Mouse (Mus musculus) midbrain, embryonic 12.5 days (tissue): ENCODE measurements around the gene Rbm3. TPM values are rescaled to one million over a fixed set of nuclear protein-coding genes. Genes with fewer than 3 reads are reported as not detected.
"Not testable (repeated sequence)": the region's sequence is repeated elsewhere in the genome, so short reads cannot be mapped to it uniquely, and the experiment has no call there.

Source experiments
- ATAC-seq: fragments of 200-750 bp; cut with Nextera tagmentation; 2 replicates; pipeline ENCODE4 v1.8.0; 2017; ENCODE audit warnings: low read depth, moderate TSS enrichment, moderate library complexity; ENCODE audit not compliant: low FRiP score
- H3K27ac ChIP-seq: fragments of 300-500 bp; sonication (generic); replicated peaks from 2 replicates; pipeline ENCODE4 v1.5.1; 2016; ENCODE audit warnings: mild to moderate bottlenecking
- H3K27me3 ChIP-seq: fragments of 300-500 bp; sonication (generic); 2 replicates; pipeline ENCODE4 v1.6.1; 2016; ENCODE audit warnings: mild to moderate bottlenecking
- H3K36me3 ChIP-seq: fragments of 300-500 bp; sonication (generic); 2 replicates; pipeline ENCODE4 v1.6.1; 2016
- H3K4me1 ChIP-seq: fragments of 300-500 bp; sonication (generic); 2 replicates; pipeline ENCODE4 v1.6.1; 2016
- H3K4me2 ChIP-seq: fragments of 300-500 bp; sonication (generic); replicated peaks from 2 replicates; pipeline ENCODE4 v1.6.1; 2016; ENCODE audit warnings: mild to moderate bottlenecking, moderate library complexity
- H3K4me3 ChIP-seq: fragments of 300-500 bp; sonication (generic); 2 replicates; pipeline ENCODE4 v1.5.1; 2016; ENCODE audit warnings: mild to moderate bottlenecking
- H3K9ac ChIP-seq: fragments of 300-500 bp; sonication (generic); replicated peaks from 2 replicates; pipeline ENCODE4 v1.6.1; 2016; ENCODE audit warnings: mild to moderate bottlenecking, moderate library complexity
- H3K9me3 ChIP-seq: fragments of 300-500 bp; sonication (generic); 2 replicates; pipeline ENCODE4 v1.6.1; 2016; ENCODE audit warnings: mild to moderate bottlenecking
- WGBS: fragments of 180-500 bp; shearing (Covaris S2); methylation state at CpG from one replicate; pipeline ENCODE4 v1.1.7; 2016; 5-methylcytosine and 5-hydroxymethylcytosine counted together
- polyA plus RNA-seq: library from polyadenylated mRNA; unstranded; fragments of >200 nt; fragmentation: Nextera tagmentation; extraction: Ambion mirVana; gene quantifications from 2 replicates; pipeline ENCODE4 v1.2.1, GENCODE M21; 2016

Gene Rbm3
- polyA plus RNA-seq, 1 experiment from 2014 or later, result 431 TPM

- H3K4me1 ChIP-seq, result no peaks in the 10 kb centered on the region
- H3K36me3 ChIP-seq, result 0 out of 2 replicates have a peak, but pooled peaks cover 6% of the 10 kb centered on the region
- H3K4me3 ChIP-seq, result no peak overlapping the region
- H3K9ac ChIP-seq, result no peak overlapping the region
- no peaks in the 10 kb centered on the region for H3K9me3 ChIP-seq
- no peak overlapping the region for H3K27ac ChIP-seq
- ATAC-seq, result no peak
- no peaks in the 10 kb centered on the region for H3K27me3 ChIP-seq
- no peak overlapping the region for H3K4me2 ChIP-seq
These were observed 28.4 kb downstream of the Rbm3 start for GRCm38 (mm10) chrX:8117264-8117663.

- Histone ChIP-seq H3K36me3 (0 out of 2 replicates have a peak, but pooled peaks cover 6% of the 10 kb centered on the region), H3K4me1 (no peaks in the 10 kb centered on the region), H3K9ac (no peak overlapping the region), H3K27me3 (no peaks in the 10 kb centered on the region), H3K4me3 (no peak overlapping the region), H3K4me2 (no peak overlapping the region), H3K27ac (no peak overlapping the region), H3K9me3 (no peaks in the 10 kb centered on the region)
- ATAC-seq, result no peak
- 78% methylated on average over 4 of the region's 4 CpGs for WGBS
These were observed 30.4 kb downstream of the Rbm3 start for GRCm38 (mm10) chrX:8115275-8115674.

- Histone ChIP-seq H3K4me2 (no peak overlapping the region), H3K27ac (no peak overlapping the region), H3K36me3 (no peaks in the 10 kb centered on the region), H3K27me3 (no peaks in the 10 kb centered on the region), H3K9me3 (no peaks in the 10 kb centered on the region), H3K4me3 (no peak overlapping the region), H3K4me1 (peaks cover 6% of the 10 kb centered on the region; the same call in 1 of the 2 replicates), H3K9ac (no peak overlapping the region)
- ATAC-seq, result no peak
- 94% methylated on average over 3 of the region's 3 CpGs for WGBS
These were observed 40.7 kb downstream of the Rbm3 start for GRCm38 (mm10) chrX:8105019-8105418.

- Histone ChIP-seq H3K27ac (no peak overlapping the region), H3K36me3 (no peaks in the 10 kb centered on the region), H3K4me3 (no peak overlapping the region), H3K9ac (no peak overlapping the region), H3K4me1 (peaks cover 6% of the 10 kb centered on the region; the same call in 1 of the 2 replicates), H3K27me3 (no peaks in the 10 kb centered on the region), H3K9me3 (no peaks in the 10 kb centered on the region), H3K4me2 (no peak overlapping the region)
- no peak for ATAC-seq
- 66% methylated on average over 7 of the region's 7 CpGs for WGBS
These were observed 43.4 kb downstream of the Rbm3 start for GRCm38 (mm10) chrX:8102213-8102668.

- WGBS, result 24% methylated on average over 3 of the region's 3 CpGs
- H3K4me1 ChIP-seq, result peaks cover 6% of the 10 kb centered on the region; the same call in 1 of the 2 replicates
- ATAC-seq, result peak; percentile 59
- H3K27ac ChIP-seq, result peak overlapping the region; percentile 64; the same call in 1 of the 2 replicates
- H3K9me3 ChIP-seq, result no peaks in the 10 kb centered on the region
- no peak overlapping the region for H3K9ac ChIP-seq
- H3K36me3 ChIP-seq, result no peaks in the 10 kb centered on the region
- no peak overlapping the region for H3K4me3 ChIP-seq
- peak overlapping the region; percentile 5; the same call in 1 of the 2 replicates for H3K4me2 ChIP-seq
- H3K27me3 ChIP-seq, result no peaks in the 10 kb centered on the region
These were observed 44.7 kb downstream of the Rbm3 start for GRCm38 (mm10) chrX:8101017-8101416.

- no peak for ATAC-seq
These were observed 46.2 kb downstream of the Rbm3 start for GRCm38 (mm10) chrX:8099435-8099834.

GRCm38 (mm10) chrX:8096787-8097242 lies 48.9 kb downstream of the Rbm3 start:
- no peak overlapping the region for H3K27ac ChIP-seq
- no peaks in the 10 kb centered on the region for H3K27me3 ChIP-seq
- peak overlapping the region; percentile 27 for H3K4me3 ChIP-seq
- no peaks in the 10 kb centered on the region for H3K36me3 ChIP-seq
- peak overlapping the region; percentile 42 for H3K4me2 ChIP-seq
- no peak overlapping the region for H3K9ac ChIP-seq
- H3K4me1 ChIP-seq, result peaks cover 6% of the 10 kb centered on the region; the same call in 1 of the 2 replicates
- peak; percentile 91 for ATAC-seq
- WGBS, result 14% methylated on average over 15 of the region's 19 CpGs
- H3K9me3 ChIP-seq, result no peaks in the 10 kb centered on the region

More at GRCm38 (mm10) chrX:8099435-8099834, 46.2 kb downstream of the Rbm3 start:
- H3K4me1 ChIP-seq, result peaks cover 6% of the 10 kb centered on the region; the same call in 1 of the 2 replicates
- no peaks in the 10 kb centered on the region for H3K36me3 ChIP-seq
- no peak overlapping the region for H3K4me2 ChIP-seq
- no peak overlapping the region for H3K4me3 ChIP-seq
- H3K9me3 ChIP-seq, result no peaks in the 10 kb centered on the region
- H3K27me3 ChIP-seq, result no peaks in the 10 kb centered on the region
- no peak overlapping the region for H3K27ac ChIP-seq
- no peak overlapping the region for H3K9ac ChIP-seq
- 68% methylated on average over 4 of the region's 4 CpGs for WGBS

- H3K27ac ChIP-seq, H3K9me3 ChIP-seq, H3K27me3 ChIP-seq, H3K36me3 ChIP-seq, H3K4me1 ChIP-seq, H3K9ac ChIP-seq: not testable (repeated sequence)
- H3K4me2 ChIP-seq, result peak overlapping the region; percentile 47
- peak; percentile 89 for ATAC-seq
- H3K4me3 ChIP-seq, result peak overlapping the region; percentile 27
- 23% methylated on average over 2 of the region's 48 CpGs for WGBS
These were observed 49.5 kb downstream of the Rbm3 start for GRCm38 (mm10) chrX:8096068-8096786.

- WGBS, result 87% methylated on average over 10 of the region's 10 CpGs
- no peak for ATAC-seq
- peak overlapping the region; percentile 47 for H3K4me2 ChIP-seq
- no peaks in the 10 kb centered on the region for H3K36me3 ChIP-seq
- H3K4me1 ChIP-seq, result peaks cover 4% of the 10 kb centered on the region; the same call in 1 of the 2 replicates
- H3K9ac ChIP-seq, result no peak overlapping the region
- H3K9me3 ChIP-seq, result no peaks in the 10 kb centered on the region
- H3K27me3 ChIP-seq, result no peaks in the 10 kb centered on the region
- H3K4me3 ChIP-seq, result no peak overlapping the region
- no peak overlapping the region for H3K27ac ChIP-seq
These were observed 50.1 kb downstream of the Rbm3 start for GRCm38 (mm10) chrX:8095546-8095945.

GRCm38 (mm10) chrX:8090954-8091347 lies 54.7 kb downstream of the Rbm3 start:
- 84% methylated on average over 4 of the region's 5 CpGs for WGBS
- not testable (repeated sequence) for H3K4me3 ChIP-seq, H3K9ac ChIP-seq, H3K4me1 ChIP-seq, H3K9me3 ChIP-seq, H3K27ac ChIP-seq, H3K36me3 ChIP-seq, H3K27me3 ChIP-seq, ATAC-seq, H3K4me2 ChIP-seq

GRCm38 (mm10) chrX:8090346-8090953 lies 55.2 kb downstream of the Rbm3 start, which contains the start of gene Was:
TSS of gene Was (minus strand) at chrX:8090498.
- 84% methylated on average over 14 of the region's 14 CpGs for whole genome bisulfite sequencing
- no peak within 1 kb of the TSS for H3K9ac ChIP-seq
- H3K4me1 ChIP-seq, result no peaks in the 10 kb centered on the region

GRCm38 (mm10) chrX:8089746-8090145 lies 55.9 kb downstream of the Rbm3 start:
- 91% methylated on average over 3 of the region's 3 CpGs for WGBS
- Histone ChIP-seq H3K36me3 (no peaks in the 10 kb centered on the region), H3K4me1 (no peaks in the 10 kb centered on the region), H3K4me3 (no peak overlapping the region), H3K27ac (no peak overlapping the region), H3K9ac (no peak overlapping the region), H3K27me3 (no peaks in the 10 kb centered on the region), H3K4me2 (no peak overlapping the region), H3K9me3 (no peaks in the 10 kb centered on the region)
- no peak for ATAC-seq

More at GRCm38 (mm10) chrX:8090346-8090953, 55.2 kb downstream of the Rbm3 start, which contains the start of gene Was:
- ATAC-seq, result no peak
- Histone ChIP-seq H3K4me3 (no peak within 1 kb of the TSS), H3K4me2 (no peak within 1 kb of the TSS), H3K9me3 (no peaks in the 10 kb centered on the region), H3K36me3 (no peaks in the 10 kb centered on the region), H3K27me3 (no peaks in the 10 kb centered on the region), H3K27ac (no peak within 1 kb of the TSS)
